Mouse (Mus musculus) cerebellum, adult 11 months (tissue): ENCODE data around the gene Tle4.

Experiments
- DNase-seq: peaks from one replicate; pipeline ENCODE4 v3.0.0; 2022

The Tle4 gene

DNA sequence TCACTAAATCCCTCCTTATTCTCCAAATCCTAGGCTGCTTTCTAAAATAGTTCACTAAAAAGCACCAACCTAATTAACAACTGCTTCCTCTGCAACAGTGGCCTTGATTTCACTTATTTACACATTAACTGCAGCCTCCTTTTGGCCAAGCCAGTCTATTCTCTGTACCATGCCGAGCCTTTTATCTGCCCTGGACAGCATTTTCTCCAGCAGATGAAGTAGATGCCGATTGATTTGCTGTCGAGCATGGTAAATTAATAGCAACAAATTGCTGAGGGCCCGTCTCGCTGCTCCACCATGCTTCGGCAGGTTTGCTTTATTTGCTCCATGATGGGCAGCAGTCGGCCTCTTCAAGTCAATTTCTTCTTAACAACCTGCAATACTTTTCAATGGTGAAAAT is 7.7 kb downstream of the Tle4 start:
- DNase-seq = no peak

DNA sequence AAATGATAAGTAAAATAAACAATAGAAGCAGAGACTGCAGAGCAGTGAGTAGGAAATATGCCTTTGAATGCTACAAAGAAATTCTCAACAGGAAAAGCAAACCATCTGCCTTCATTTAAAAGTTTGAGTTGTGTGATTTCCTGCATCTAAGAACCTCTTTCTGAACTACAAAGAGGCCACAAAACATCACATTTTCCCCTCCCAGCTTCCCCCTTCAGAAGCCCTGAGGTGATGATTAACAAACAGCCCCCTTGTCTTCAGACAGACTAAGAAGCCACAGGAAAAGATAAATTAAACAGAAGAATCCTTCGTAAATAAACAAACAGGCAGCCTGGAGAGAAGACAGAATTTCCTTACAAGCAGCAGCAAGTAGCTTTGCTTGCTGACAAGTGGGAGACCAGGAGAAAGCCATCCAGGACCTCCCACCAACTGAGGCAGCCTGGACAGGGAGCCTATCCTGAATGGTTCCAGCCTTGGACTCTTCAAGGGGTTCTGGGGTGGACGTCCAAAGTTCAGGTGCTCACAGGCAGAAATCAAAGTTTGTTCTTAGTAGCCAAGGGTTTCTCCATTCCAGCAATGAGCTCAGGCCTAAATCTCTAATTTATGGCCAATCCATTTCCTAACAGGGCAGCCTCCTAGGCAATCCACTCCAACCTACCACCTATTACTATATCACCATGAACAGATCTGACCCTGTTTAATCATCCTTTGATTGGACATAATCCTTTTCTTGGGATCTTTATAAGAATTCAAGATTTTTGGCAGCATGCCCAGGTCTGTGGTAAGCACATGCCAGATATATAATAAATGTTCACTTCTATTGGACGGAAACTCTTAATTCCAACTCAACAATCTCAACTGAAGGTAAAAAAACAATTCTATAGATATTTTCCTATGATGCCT is 9.4 kb downstream of the Tle4 start:
- no peak for DNase-seq

DNA sequence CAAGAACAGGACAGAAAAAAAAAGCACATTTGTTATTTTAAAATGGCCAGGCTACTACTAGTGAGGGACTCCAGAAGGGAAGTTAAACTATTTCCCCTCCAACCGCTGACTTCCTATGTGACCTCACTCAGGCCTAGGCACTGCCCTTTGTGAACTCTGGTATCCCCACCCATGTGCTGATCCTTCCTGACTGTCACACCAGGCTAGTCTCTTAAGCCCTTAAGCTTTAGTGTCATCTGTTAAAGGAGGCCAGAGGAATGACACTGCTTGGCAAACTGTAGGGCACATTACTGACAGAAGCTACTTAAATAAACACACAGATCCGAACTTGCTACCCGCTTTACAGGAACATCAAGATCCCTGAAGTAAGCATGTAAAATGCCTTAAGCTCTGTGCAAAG is 11.7 kb downstream of the Tle4 start:
- DNase-seq = no peak

DNA sequence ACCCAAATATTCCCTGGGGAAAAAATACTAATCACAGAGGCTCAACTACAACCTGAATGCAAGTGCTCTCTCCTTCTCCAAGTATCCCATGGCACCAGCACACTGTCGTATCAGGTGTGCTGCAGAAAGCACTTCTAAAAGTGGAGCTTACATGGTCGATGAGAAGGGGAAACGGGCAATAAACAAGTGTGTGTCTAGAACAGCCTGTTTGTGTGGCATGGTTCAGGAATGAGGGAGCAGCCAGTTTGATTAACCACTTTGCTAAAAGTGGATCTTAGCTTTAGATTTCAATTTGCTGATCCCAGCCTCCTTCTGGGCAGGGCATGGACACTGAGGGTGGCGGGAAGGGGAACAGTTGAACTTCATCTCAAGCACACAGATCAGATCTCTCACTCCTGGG is 12.1 kb downstream of the Tle4 start:
- DNase-seq = no peak

DNA sequence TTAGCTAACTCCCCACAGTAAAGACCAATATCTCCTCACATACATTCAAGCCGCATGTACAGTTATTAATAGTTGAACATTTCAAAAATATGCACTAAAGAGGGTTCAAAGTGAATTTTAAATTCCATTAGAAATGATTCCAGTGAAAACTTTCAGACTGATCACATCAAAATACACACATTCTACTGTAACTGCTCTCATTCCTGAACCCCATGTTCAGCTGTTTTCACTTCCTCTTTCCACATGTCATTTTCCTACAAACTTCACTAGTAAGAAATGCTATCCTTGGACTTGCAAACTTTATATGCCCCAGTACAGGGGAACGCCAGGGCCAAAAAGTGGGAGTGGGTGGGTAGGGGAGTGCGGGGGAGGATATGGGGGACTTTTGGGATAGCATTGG is 12.6 kb downstream of the Tle4 start:
- no peak for DNase-seq

GRCm38 (mm10) chr19:14578698-14579097 is 19.2 kb downstream of the Tle4 start:
- DNase-seq = no peak

DNA sequence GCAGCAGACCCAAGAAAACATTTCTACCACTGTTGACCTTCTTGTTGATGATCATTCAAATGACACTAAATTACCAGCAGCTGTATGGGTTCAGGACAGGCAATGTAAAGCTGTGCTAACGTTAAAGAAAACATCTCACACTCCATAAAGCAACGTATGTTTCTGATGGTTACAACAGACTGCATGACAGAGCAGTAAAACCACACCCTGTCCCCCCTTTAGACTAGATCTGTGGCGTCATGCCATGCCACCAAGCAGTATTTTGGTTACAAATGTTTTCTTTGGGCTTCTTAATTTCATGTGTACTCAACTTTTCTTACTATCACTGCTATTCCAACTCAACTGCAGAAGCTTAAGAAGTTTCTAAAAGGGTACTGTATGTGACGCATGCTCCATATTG is 19.8 kb downstream of the Tle4 start:
- no peak for DNase-seq

- DNase-seq = no peak
Observed at GRCm38 (mm10) chr19:14576311-14576710, 21.5 kb downstream of the Tle4 start.

DNA sequence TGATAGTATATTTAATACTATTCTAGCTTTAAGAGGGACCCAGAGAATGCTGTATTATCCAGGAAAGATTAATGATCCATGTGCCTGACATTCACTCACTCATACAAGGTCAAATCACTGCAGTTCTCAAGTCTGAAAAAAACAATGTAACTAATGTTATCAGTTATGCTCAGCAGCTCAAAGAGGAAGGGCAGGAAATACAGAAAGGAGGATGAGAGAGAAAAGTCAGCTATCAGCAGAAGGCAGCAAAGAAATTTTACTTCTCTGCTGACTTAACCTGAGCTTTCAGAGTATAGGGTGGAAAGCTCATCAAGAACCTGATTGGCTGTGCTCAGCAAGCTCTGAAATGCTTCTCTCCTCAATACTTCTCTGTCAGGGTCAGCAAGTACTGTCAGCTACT is 29.0 kb downstream of the Tle4 start:
- DNase-seq = no peak

DNA sequence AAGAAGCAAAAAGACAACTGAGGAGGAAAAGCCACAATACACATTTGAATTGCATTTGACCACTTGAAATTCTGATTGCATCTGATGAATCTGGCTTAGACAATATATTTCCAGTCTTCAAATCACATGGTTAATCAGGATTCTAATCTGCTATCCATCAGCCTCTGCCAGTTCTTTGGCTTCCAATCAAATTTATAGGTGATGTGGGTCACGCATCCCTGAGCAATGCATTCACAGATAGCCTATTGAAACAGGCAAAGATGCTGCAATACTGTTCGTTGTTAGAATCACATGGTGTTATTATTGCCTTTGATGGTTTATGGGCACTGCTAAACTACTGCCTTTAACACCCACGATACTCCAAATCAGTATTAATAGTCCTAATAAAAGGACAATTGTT is 30.8 kb downstream of the Tle4 start:
- no peak for DNase-seq

DNA sequence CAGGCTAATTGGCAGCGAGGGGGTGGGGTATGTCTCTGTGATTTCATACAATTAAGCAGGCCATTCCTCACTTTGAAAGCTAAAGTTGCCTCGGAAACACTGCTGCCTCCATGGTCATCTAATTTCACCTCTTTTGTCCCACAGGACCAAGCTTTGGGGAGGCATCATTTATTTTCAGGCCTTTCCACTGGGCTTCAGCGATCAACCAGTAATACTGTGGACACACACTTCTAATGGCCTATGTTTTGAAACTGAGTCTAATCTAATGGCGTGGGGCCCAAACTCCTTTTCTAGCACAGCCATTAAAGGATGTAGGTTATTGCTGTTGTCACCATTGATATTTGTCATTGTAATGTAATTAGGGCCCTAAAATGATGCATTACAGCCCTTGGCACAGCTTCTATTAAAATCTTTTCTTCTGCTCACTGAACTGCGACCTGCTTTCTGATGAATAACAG is 31.3 kb downstream of the Tle4 start:
- DNase-seq = no peak

- no peak for DNase-seq
Observed at GRCm38 (mm10) chr19:14565424-14566069, 32.3 kb downstream of the Tle4 start.

GRCm38 (mm10) chr19:14563273-14563959 is 34.4 kb downstream of the Tle4 start:
- DNase-seq = no peak

GRCm38 (mm10) chr19:14547871-14548270 is 50.0 kb downstream of the Tle4 start:
- no peak for DNase-seq

DNA sequence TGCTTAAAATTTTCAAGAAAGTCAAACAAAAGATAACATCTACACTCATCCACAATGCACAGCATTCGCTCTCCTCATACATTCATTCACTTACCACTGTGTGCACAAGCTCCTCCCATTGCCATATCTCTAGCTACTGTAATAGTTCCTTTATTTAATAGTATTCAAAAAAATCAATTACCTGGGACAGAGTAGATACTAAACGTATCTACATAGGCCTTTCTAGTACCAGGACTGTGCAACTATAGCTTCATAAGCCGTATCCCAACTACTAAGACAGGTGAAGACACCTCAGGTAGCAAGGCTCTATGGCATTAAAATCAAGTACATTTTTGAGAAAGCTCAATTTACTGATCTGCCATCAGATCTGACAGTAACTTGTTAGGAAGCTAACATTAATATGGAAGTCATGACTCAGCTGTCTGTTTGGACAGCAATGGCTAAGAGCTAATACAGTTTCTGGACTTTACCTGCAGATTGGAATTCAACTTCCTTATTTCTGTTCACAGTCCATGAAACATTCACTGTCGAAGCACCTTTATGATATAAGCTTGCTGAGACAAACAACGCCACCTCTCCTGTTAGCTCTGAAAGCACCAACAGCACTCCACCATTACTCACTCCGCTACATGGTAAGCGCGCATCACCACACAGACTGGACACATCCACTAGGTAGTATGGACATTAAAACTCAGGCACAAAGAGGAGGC is 50.6 kb downstream of the Tle4 start:
- DNase-seq = no peak

GRCm38 (mm10) chr19:14545485-14545884 is 52.4 kb downstream of the Tle4 start:
- no peak for DNase-seq

GRCm38 (mm10) chr19:14543305-14543704 is 54.5 kb downstream of the Tle4 start:
- no peak for DNase-seq

GRCm38 (mm10) chr19:14540678-14541077 is 57.2 kb downstream of the Tle4 start:
- no peak for DNase-seq

GRCm38 (mm10) chr19:14536676-14537075 is 61.2 kb downstream of the Tle4 start:
- DNase-seq = no peak

GRCm38 (mm10) chr19:14534447-14534846 is 63.4 kb downstream of the Tle4 start:
- no peak for DNase-seq

- DNase-seq = no peak
Observed at GRCm38 (mm10) chr19:14532861-14533260, 65.0 kb downstream of the Tle4 start.

DNA sequence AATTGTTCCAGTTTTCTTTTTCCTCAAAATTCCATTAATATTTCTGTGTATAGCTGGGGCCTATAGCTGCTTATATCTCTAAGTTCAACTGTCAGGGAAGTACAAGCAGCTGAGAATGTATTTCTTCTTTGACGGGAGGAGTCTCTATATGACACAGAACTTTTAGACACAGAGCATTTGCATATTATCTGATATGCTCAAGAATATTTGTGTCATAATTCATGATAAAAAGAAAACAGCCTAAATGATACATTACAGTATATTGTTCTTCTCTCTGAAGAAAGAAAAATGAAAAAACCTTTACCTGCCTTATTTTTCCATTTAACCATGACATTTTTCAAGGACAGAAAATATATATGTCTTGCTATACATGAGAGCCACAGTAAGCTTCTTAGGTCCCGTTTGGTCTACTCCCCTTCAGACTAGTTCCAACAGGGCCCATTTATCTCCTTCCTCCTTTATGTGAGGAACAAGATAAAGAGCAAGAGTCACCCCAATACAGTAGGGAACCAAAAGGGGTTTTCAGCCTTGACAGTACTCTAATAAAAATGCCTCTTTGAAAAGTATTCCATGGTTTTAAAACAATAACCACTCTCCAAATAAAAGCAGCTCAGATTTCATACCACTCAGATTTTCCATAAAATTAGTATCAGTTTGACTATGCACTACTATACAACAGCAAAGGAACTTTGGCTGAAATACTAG is 77.6 kb downstream of the Tle4 start:
- DNase-seq = no peak
